Mouse (Mus musculus) kidney, embryonic 15.5 days (tissue): Measurements from ENCODE around the gene Procr. TPM values are rescaled to one million over a fixed set of nuclear protein-coding genes. Genes with fewer than 3 reads are reported as not detected.

Experiments used
- ATAC-seq: fragments of 200-750 bp; cut with Nextera tagmentation; replicated peaks from 2 replicates; pipeline ENCODE4 v1.8.0; 2017; ENCODE audit warnings: moderate TSS enrichment; ENCODE audit not compliant: low FRiP score
- H3K27ac ChIP-seq: fragments of 300-500 bp; sonication (generic); 2 replicates; pipeline ENCODE4 v1.5.1; 2015; ENCODE audit warnings: mild to moderate bottlenecking, inconsistent platforms
- H3K27me3 ChIP-seq: fragments of 300-500 bp; sonication (generic); 2 replicates; pipeline ENCODE4 v1.6.1; 2015; ENCODE audit warnings: inconsistent platforms
- H3K36me3 ChIP-seq: fragments of 300-500 bp; sonication (generic); 2 replicates; pipeline ENCODE4 v1.6.1; 2015; ENCODE audit warnings: inconsistent platforms
- H3K4me1 ChIP-seq: fragments of 300-500 bp; sonication (generic); 2 replicates; pipeline ENCODE4 v1.6.1; 2015; ENCODE audit warnings: inconsistent platforms
- H3K4me2 ChIP-seq: fragments of 300-500 bp; sonication (generic); 2 replicates; pipeline ENCODE4 v1.6.1; 2015; ENCODE audit warnings: moderate library complexity, mild to moderate bottlenecking, inconsistent platforms
- H3K4me3 ChIP-seq: fragments of 300-500 bp; sonication (generic); replicated peaks from 2 replicates; pipeline ENCODE4 v1.5.1; 2015; ENCODE audit warnings: mild to moderate bottlenecking, inconsistent platforms
- H3K9ac ChIP-seq: fragments of 300-500 bp; sonication (generic); 2 replicates; pipeline ENCODE4 v1.6.1; 2015; ENCODE audit warnings: mild to moderate bottlenecking, inconsistent platforms
- H3K9me3 ChIP-seq: fragments of 300-500 bp; sonication (generic); replicated peaks from 2 replicates; pipeline ENCODE4 v1.6.1; 2016; ENCODE audit warnings: inconsistent platforms
- WGBS: fragments of 180-500 bp; shearing (Covaris S2); methylation state at CpG from one replicate; pipeline ENCODE4 v1.1.7; 2015; ENCODE audit warnings: mixed read lengths; 5-methylcytosine and 5-hydroxymethylcytosine counted together
- polyA plus RNA-seq: library from polyadenylated mRNA; unstranded; fragments of >200 nt; fragmentation: Nextera tagmentation; extraction: Ambion mirVana; gene quantifications from 2 replicates; pipeline ENCODE4 v1.2.1, GENCODE M21; 2015

The Procr gene
- polyA plus RNA-seq, 1 experiment from 2014 or later = 12.3 TPM

- no peak overlapping the region for H3K9ac ChIP-seq
- WGBS = 58% methylated on average over 14 of the region's 14 CpGs
- no peaks in the 10 kb centered on the region for H3K9me3 ChIP-seq
- no peak overlapping the region for H3K4me2 ChIP-seq
- H3K36me3 ChIP-seq = no peaks in the 10 kb centered on the region
- H3K4me3 ChIP-seq = no peak overlapping the region
- H3K27me3 ChIP-seq = peaks cover 3% of the 10 kb centered on the region; the same call in 1 of the 2 replicates
- no peaks in the 10 kb centered on the region for H3K4me1 ChIP-seq
- H3K27ac ChIP-seq = no peak overlapping the region
- no peak for ATAC-seq
Observed at GRCm38 (mm10) chr2:155756855-155757566, 6.1 kb downstream of the Procr start.

- Histone ChIP-seq H3K9me3 (no peaks in the 10 kb centered on the region), H3K36me3 (no peaks in the 10 kb centered on the region), H3K27me3 (peaks cover 12% of the 10 kb centered on the region; the same call in 1 of the 2 replicates), H3K4me2 (no peak overlapping the region), H3K27ac (no peak overlapping the region), H3K9ac (no peak overlapping the region), H3K4me3 (no peak overlapping the region), H3K4me1 (no peaks in the 10 kb centered on the region; the same call in 1 of the 2 replicates)
- WGBS = 62% methylated on average over 13 of the region's 13 CpGs
- no peak for ATAC-seq
Observed at GRCm38 (mm10) chr2:155764679-155765418, 13.9 kb downstream of the Procr start.

GRCm38 (mm10) chr2:155773664-155774063 is 22.7 kb downstream of the Procr start:
- H3K4me3 ChIP-seq = no peak overlapping the region
- ATAC-seq = no peak
- peaks cover 9% of the 10 kb centered on the region for H3K4me1 ChIP-seq
- no peaks in the 10 kb centered on the region for H3K36me3 ChIP-seq
- no peaks in the 10 kb centered on the region for H3K9me3 ChIP-seq
- peaks cover 77% of the 10 kb centered on the region for H3K27me3 ChIP-seq
- no peak overlapping the region for H3K27ac ChIP-seq
- H3K9ac ChIP-seq = no peak overlapping the region
- WGBS = 83% methylated on average over 4 of the region's 4 CpGs
- H3K4me2 ChIP-seq = no peak overlapping the region

- Histone ChIP-seq H3K4me1 (peaks cover 9% of the 10 kb centered on the region), H3K27me3 (peaks cover 72% of the 10 kb centered on the region), H3K4me2 (peak overlapping the region; percentile 95), H3K4me3 (peak overlapping the region; percentile 57), H3K9me3 (no peaks in the 10 kb centered on the region), H3K9ac (no peak overlapping the region), H3K27ac (no peak overlapping the region), H3K36me3 (no peaks in the 10 kb centered on the region)
- WGBS = 55% methylated on average over 11 of the region's 11 CpGs
- ATAC-seq = no peak
Observed at GRCm38 (mm10) chr2:155774261-155774926, 23.5 kb downstream of the Procr start.

GRCm38 (mm10) chr2:155774927-155775684 is 24.2 kb downstream of the Procr start, which contains the start of gene Mmp24:
Mmp24 (plus strand) TSS chr2:155775342.
- ATAC-seq = peak; percentile 58
- 3% methylated on average over 58 of the region's 100 CpGs for WGBS
- Histone ChIP-seq H3K27me3 (peaks cover 66% of the 10 kb centered on the region), H3K27ac (no peak within 1 kb of the TSS), H3K4me1 (peaks cover 9% of the 10 kb centered on the region), H3K36me3 (no peaks in the 10 kb centered on the region), H3K9me3 (no peaks in the 10 kb centered on the region), H3K9ac (no peak within 1 kb of the TSS), H3K4me2 (peak within 1 kb of the TSS; percentile 95), H3K4me3 (peak within 1 kb of the TSS; percentile 57)

GRCm38 (mm10) chr2:155775685-155776263 is 24.9 kb downstream of the Procr start:
- ATAC-seq = peak; percentile 90
- Histone ChIP-seq H3K36me3 (no peaks in the 10 kb centered on the region), H3K27me3 (peaks cover 65% of the 10 kb centered on the region), H3K27ac (no peak overlapping the region), H3K9me3 (no peaks in the 10 kb centered on the region), H3K4me1 (peaks cover 9% of the 10 kb centered on the region), H3K9ac (no peak overlapping the region), H3K4me3 (peak overlapping the region; percentile 57), H3K4me2 (peak overlapping the region; percentile 95)
- under 1% methylated on average over 43 of the region's 44 CpGs for WGBS

GRCm38 (mm10) chr2:155776824-155777687 is 26.1 kb downstream of the Procr start:
- 62% methylated on average over 10 of the region's 10 CpGs for WGBS
- H3K4me3 ChIP-seq = no peak overlapping the region
- ATAC-seq = no peak
- peaks cover 9% of the 10 kb centered on the region for H3K4me1 ChIP-seq
- peaks cover 60% of the 10 kb centered on the region for H3K27me3 ChIP-seq
- H3K9me3 ChIP-seq = no peaks in the 10 kb centered on the region
- no peak overlapping the region for H3K9ac ChIP-seq
- H3K4me2 ChIP-seq = no peak overlapping the region
- no peak overlapping the region for H3K27ac ChIP-seq
- no peaks in the 10 kb centered on the region for H3K36me3 ChIP-seq

- H3K36me3 ChIP-seq = no peaks in the 10 kb centered on the region
- WGBS = 84% methylated on average over 4 of the region's 4 CpGs
- peaks cover 56% of the 10 kb centered on the region for H3K27me3 ChIP-seq
- H3K9me3 ChIP-seq = no peaks in the 10 kb centered on the region
- peaks cover 9% of the 10 kb centered on the region for H3K4me1 ChIP-seq
- H3K4me2 ChIP-seq = no peak overlapping the region
- H3K4me3 ChIP-seq = no peak overlapping the region
- no peak overlapping the region for H3K9ac ChIP-seq
- no peak overlapping the region for H3K27ac ChIP-seq
- ATAC-seq = no peak
Observed at GRCm38 (mm10) chr2:155777688-155777985, 26.7 kb downstream of the Procr start.

- no peak overlapping the region for H3K27ac ChIP-seq
- H3K4me3 ChIP-seq = no peak overlapping the region
- H3K36me3 ChIP-seq = no peaks in the 10 kb centered on the region
- 74% methylated on average over 6 of the region's 6 CpGs for WGBS
- no peak overlapping the region for H3K4me2 ChIP-seq
- no peak for ATAC-seq
- H3K9me3 ChIP-seq = no peaks in the 10 kb centered on the region
- H3K27me3 ChIP-seq = peaks cover 52% of the 10 kb centered on the region
- no peak overlapping the region for H3K9ac ChIP-seq
- peaks cover 9% of the 10 kb centered on the region for H3K4me1 ChIP-seq
Observed at GRCm38 (mm10) chr2:155778004-155778403, 27.1 kb downstream of the Procr start.

GRCm38 (mm10) chr2:155779066-155779465 is 28.1 kb downstream of the Procr start:
- Histone ChIP-seq H3K9me3 (no peaks in the 10 kb centered on the region), H3K36me3 (no peaks in the 10 kb centered on the region), H3K27ac (no peak overlapping the region), H3K27me3 (peaks cover 43% of the 10 kb centered on the region), H3K4me1 (peaks cover 9% of the 10 kb centered on the region), H3K4me2 (no peak overlapping the region), H3K9ac (no peak overlapping the region), H3K4me3 (no peak overlapping the region)
- 45% methylated on average over 6 of the region's 7 CpGs for WGBS
- ATAC-seq = no peak

- 87% methylated on average over 3 of the region's 3 CpGs for WGBS
- no peak overlapping the region for H3K4me2 ChIP-seq
Observed at GRCm38 (mm10) chr2:155779506-155779905, 28.6 kb downstream of the Procr start.

More at GRCm38 (mm10) chr2:155779506-155779905, 28.6 kb downstream of the Procr start:
- H3K36me3 ChIP-seq = no peaks in the 10 kb centered on the region
- H3K4me1 ChIP-seq = peaks cover 9% of the 10 kb centered on the region
- H3K4me3 ChIP-seq = no peak overlapping the region
- no peaks in the 10 kb centered on the region for H3K9me3 ChIP-seq
- no peak overlapping the region for H3K27ac ChIP-seq
- ATAC-seq = no peak
- H3K27me3 ChIP-seq = peaks cover 38% of the 10 kb centered on the region
- no peak overlapping the region for H3K9ac ChIP-seq
